24 mouse cellular contexts compared by ENCODE assay signal in genomic region chr13:116958776-116959589, GRCm38 (mm10).
DNase-seq lines count a peak whose midpoint lies in the region; ATAC-seq lines count a peak whose summit lies in the region.
"Had no signal": no experiment of that assay in that cellular context is flagged by ENCODE, and none has a peak within 500 bp of the region (broad histone marks: within the 10 kb centered on the region; RNA-seq: fewer than 3 reads in every experiment).

No protein-coding gene starts in this region.

- no peaks in the 10 kb centered on the region for H3K9me3 ChIP-seq in kidney, embryonic 16.5 days (ENCODE audit: low read length)
- H3K9me3 ChIP-seq: embryonic facial prominence, embryonic 13.5 days; forebrain, embryonic 13.5 days; heart, embryonic 13.5 days; hindbrain, embryonic 13.5 days had no signal

- no peaks in the 10 kb centered on the region for H3K27me3 ChIP-seq in kidney, embryonic 16.5 days (ENCODE audit: insufficient read depth, low read length)
- H3K27me3 ChIP-seq: embryonic facial prominence, embryonic 13.5 days; forebrain, embryonic 13.5 days; heart, embryonic 13.5 days; hindbrain, embryonic 13.5 days had no signal

- 63% methylated on average over 7 of the region's 7 CpGs for WGBS in kidney, embryonic 16.5 days

- H3K9ac ChIP-seq in kidney, embryonic 16.5 days (replicated peaks; ENCODE audit: low read length), result no peak overlapping the region
- H3K9ac ChIP-seq: embryonic facial prominence, embryonic 13.5 days; forebrain, embryonic 13.5 days; forebrain, postnatal 0 days; heart, embryonic 13.5 days; hindbrain, embryonic 13.5 days had no signal

- peak; percentile 43 for DNase-seq in heart, adult 11 months
- no peak for DNase-seq in heart, postnatal 4 days
- peak; percentile 30 to 70 for DNase-seq in kidney, adult 8-10 months
- DNase-seq in kidney, adult 18-20 months, result no peak
- DNase-seq in MN1 (ENCODE audit: low spot score), result peak; percentile 75
- DNase-seq in right cerebral cortex, adult 2 months (ENCODE audit: low spot score in 2 of 2), result no peak
- DNase-seq in urinary bladder, postnatal 14 days (ENCODE audit: low spot score), result no peak
- DNase-seq: adrenal gland, postnatal 14 days; B cell, adult 2 months; cerebellum, adult 11-12 months; cerebellum, adult 9-10 months; cerebellum, postnatal 36 days; forebrain, postnatal 0 days; gastrocnemius, adult 2 months; gastrocnemius, postnatal 25 days; heart, postnatal 36 days had no signal

- H3K4me3 ChIP-seq in kidney, embryonic 16.5 days (ENCODE audit: low read length), result no peak overlapping the region
- H3K4me3 ChIP-seq: embryonic facial prominence, embryonic 13.5 days; forebrain, embryonic 13.5 days; gastrocnemius, adult 2 months; heart, embryonic 13.5 days; hindbrain, embryonic 13.5 days had no signal

- H3K4me2 ChIP-seq in kidney, embryonic 16.5 days (replicated peaks; ENCODE audit: low read depth, low read length), result no peak overlapping the region
- H3K4me2 ChIP-seq: embryonic facial prominence, embryonic 13.5 days; forebrain, embryonic 13.5 days; heart, embryonic 13.5 days; hindbrain, embryonic 13.5 days had no signal

- peaks cover 40% of the 10 kb centered on the region for H3K4me1 ChIP-seq in kidney, embryonic 16.5 days (ENCODE audit: insufficient read depth, low read length)

- peak overlapping the region; percentile 71 for H3K27ac ChIP-seq in kidney, embryonic 16.5 days (ENCODE audit: low read length)
- H3K27ac ChIP-seq: embryonic facial prominence, embryonic 13.5 days; forebrain, embryonic 13.5 days; gastrocnemius, adult 2 months; heart, embryonic 13.5 days; hindbrain, embryonic 13.5 days had no signal

- H3K36me3 ChIP-seq in kidney, embryonic 16.5 days (ENCODE audit: insufficient read depth, low read length), result no peaks in the 10 kb centered on the region
- H3K36me3 ChIP-seq: embryonic facial prominence, embryonic 13.5 days; G1E; hindbrain, embryonic 13.5 days had no signal

- ATAC-seq in kidney, embryonic 16.5 days (ENCODE audit: low FRiP score, low TSS enrichment), result peak; percentile 75; the same call in 1 of the 2 replicates
- ATAC-seq: activated CD4-positive, CD25-positive, alpha-beta regulatory T cell, adult 4 months; CD4-positive, CD25-positive, alpha-beta regulatory T cell, adult 4 months; forebrain, embryonic 13.5 days; forebrain, postnatal 0 days had no signal

Comparison
In these comparisons a context has a peak if more than half of its experiments do, and no peak if none do; other contexts are left out.
1. DNase-seq: peak in heart, adult 11 months (single experiment), kidney, adult 8-10 months (2 of 2) and MN1 (single experiment); none in heart, postnatal 4 days (single experiment), kidney, adult 18-20 months (single experiment), right cerebral cortex, adult 2 months (0 of 2) and urinary bladder, postnatal 14 days (single experiment).